Mouse (Mus musculus) adrenal gland, adult 2 months (tissue): ENCODE measurements around the gene Btk. TPM values are rescaled to one million over a fixed set of nuclear protein-coding genes. Genes with fewer than 3 reads are reported as not detected.
"Not testable (repeated sequence)": the region's sequence is repeated elsewhere in the genome, so short reads cannot be mapped to it uniquely, and the experiment has no call there.

Experiments
- DNase-seq: peaks from one replicate; pipeline ENCODE4 v3.0.0; 2021
- polyA plus RNA-seq: library from polyadenylated mRNA; depleted of rRNA; stranded (reverse); fragments of >200 nt; gene quantifications from 2 replicates; pipeline ENCODE4 v1.2.3, GENCODE M21; 2012
- total RNA-seq, 2 experiments: library from RNA; stranded (reverse); gene quantifications; 2 replicates each; pipeline ENCODE4 v1.2.3; 2021

The Btk gene
- total and polyA plus RNA-seq, 3 experiments = 0.17 to 1.7 (median 1.3) TPM

- DNase-seq = no peak
Measured at GRCm38 (mm10) chrX:134580528-134581305, 2.7 kb downstream of the Btk start.

DNA sequence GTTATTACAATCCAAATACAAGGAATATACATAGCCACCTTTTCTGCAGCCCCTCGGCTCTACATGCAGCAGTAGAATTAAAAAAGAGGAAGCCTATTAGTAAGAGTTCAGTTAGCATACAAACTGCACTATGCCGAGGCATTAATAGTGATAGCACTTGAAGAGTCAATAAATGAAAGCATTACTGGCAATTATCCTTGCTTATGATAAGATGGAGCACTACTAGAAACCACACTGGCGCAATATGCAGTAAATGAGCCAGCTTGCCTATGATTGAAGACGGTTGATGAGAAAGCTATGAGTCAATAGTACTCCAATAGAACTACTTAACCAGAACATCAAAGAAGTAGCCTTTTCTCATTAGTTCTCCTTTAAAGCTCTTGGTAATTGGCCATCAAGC is 5.5 kb downstream of the Btk start:
- DNase-seq = no peak

GRCm38 (mm10) chrX:134566536-134567222 is 16.7 kb downstream of the Btk start:
- DNase-seq = no peak

DNA sequence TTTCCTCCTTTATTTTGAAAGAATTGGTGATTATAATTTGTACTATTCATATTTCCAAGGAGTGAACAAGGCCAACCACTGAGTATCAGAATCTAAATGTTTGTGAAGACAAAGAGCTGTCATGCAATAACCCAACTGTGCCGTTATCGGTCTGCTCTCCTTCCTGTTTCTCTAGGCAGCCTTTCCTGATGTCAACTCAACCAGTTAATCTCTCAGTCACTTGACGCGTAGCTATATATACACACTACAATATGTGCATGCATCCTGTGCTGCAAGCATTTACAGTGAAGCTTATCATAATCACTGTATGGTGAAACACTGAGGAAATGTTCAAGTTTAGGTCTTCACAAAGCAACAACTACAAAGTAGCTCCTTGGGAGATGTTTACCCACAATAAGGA is 19.0 kb downstream of the Btk start:
- no peak for DNase-seq

GRCm38 (mm10) chrX:134554425-134554824 is 28.9 kb downstream of the Btk start:
- DNase-seq = no peak

- DNase-seq = no peak
Measured at GRCm38 (mm10) chrX:134553326-134553725, 30.0 kb downstream of the Btk start.

DNA sequence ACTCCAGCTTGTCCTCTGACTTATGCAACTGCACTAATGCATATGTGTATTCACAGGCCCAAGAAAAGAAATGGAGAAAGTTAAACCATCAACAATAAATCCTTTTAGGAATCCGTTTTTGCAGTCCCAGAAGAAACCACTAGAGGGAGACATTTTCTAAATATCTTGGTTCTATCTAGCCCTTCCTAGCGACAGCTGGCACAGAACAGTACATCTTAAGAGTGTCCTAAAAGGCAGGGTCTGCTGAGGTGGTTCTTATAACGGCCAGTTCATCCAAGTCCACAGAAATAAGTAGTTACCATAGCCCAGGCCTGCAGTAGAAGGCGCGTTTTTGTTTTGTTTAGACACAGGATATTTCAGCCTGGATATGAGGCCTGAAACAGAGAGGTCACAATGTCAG is 32.5 kb downstream of the Btk start:
- peak; percentile 4 for DNase-seq

GRCm38 (mm10) chrX:134547330-134547729 is 36.0 kb downstream of the Btk start:
- DNase-seq = no peak

DNA sequence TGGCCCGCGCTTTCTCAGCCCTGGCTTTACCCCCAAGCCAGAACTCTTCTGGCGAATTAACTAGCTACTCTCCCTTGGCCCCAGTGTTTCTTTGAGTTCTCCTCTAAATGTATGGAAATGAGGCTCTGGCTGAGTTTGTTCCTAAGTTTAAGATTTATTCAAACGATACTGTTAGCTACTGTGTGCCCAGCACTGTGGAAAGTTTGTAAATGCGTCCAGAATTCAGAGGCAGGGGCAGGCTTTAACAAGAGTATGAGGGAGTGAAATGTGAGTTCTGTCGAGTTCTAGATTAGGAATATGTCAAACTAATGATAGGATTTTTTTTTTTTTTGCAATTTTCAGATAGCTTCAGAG is 41.4 kb downstream of the Btk start:
- DNase-seq = no peak

GRCm38 (mm10) chrX:134541145-134541954 is 42.0 kb downstream of the Btk start, which contains the start of gene Timm8a1:
Timm8a1 (minus strand) TSS chrX:134541865.
- peak; percentile 80 for DNase-seq

DNA sequence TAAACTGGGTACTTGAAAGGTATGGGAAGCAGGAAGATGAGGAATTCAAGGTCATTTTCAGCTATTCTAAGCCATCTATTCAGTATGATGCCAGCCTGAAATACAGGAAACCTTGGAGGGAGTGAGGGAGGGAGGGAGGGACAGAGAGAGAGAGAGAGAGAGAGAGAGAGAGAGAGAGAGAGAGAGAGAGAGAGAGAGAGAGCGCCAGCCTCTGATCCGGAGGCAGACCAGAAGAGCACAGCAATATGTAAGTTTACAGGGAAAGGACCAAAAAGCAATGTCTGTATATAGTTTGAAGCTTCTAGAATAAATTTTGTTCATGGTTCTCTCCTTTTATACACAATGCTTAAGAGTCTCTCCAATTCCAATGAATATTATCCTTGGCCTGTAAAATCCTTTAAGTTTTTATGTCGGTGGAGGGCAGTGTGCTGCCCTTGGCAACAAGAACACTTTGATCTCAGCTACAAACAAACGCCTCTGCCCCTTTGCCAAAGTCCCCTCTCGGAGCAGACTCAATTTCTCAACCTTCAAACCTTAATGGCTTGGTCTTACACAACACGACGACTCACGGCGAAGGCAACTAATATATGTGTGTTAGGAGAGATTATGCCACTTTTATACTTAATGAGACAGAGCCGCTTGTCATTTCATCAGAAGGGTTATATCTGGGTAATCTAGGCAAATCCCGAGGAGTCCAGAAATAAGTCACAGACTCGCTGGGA is 42.8 kb downstream of the Btk start:
- DNase-seq = no peak

GRCm38 (mm10) chrX:134539795-134540194 is 43.6 kb downstream of the Btk start:
- DNase-seq = not testable (repeated sequence)

DNA sequence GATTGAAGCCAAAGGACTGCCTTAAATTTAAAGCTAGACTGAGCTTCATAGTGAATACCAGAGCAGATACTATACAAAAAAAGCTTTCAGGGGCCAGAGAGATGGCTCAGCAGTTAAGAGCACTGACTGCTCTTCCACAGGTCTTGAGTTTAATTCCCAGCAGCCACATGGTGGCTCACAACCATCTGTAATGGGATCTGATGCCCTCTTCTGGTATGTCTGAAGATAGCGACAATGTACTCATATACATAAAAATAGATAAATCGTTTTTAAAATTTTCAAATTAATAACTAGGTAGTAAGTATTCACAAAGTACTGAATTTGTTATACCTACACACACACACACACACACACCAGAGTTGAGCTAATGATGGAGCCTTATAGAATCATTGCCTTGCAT is 50.0 kb downstream of the Btk start:
- no peak for DNase-seq

GRCm38 (mm10) chrX:134525260-134525659 is 58.1 kb downstream of the Btk start:
- DNase-seq = no peak

DNA sequence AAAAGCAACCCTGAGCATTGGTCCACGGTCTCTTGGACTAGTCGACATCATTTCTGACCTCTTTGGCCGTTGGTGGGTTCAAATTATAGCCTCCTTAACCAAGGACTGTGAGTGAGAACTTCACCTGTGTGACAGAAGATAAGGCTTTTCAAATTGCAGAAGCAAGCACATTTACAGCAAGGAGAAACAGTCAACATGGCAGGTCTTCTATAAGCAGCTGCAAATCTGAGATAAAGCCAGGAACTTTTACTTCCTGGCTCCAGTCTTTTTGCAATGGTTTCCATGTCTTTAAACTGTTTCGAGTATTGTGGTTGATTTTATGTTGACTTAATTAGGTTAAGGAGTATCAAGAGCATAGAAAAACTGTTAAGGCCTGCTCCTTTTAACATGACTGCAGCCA is 59.6 kb downstream of the Btk start:
- DNase-seq = no peak

GRCm38 (mm10) chrX:134509473-134509872 is 73.9 kb downstream of the Btk start:
- DNase-seq = no peak

GRCm38 (mm10) chrX:134507977-134508376 is 75.4 kb downstream of the Btk start:
- DNase-seq = no peak

DNA sequence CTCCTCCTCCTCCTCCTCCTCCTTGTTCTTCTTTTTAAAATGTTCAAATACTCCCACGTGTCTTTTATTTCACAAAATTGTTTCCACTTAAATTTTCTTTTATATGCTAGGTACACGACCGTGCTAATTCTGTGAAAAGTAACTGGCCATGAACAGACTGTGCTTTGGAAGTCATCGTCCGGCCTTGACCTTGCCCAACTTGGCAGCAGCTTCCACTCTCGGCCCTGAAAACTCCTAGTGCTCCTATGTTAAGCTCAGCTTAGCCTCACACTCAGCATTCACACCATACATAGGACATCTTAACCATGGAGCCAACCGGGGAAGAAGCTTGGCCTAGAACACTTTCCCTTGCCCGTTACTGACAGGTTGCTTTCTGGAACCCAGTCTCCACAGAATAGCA is 82.7 kb downstream of the Btk start:
- peak; percentile 72 for DNase-seq
